Mouse (Mus musculus) heart, adult 2 months (tissue): ENCODE measurements around the gene Dlec1. TPM values are rescaled to one million over a fixed set of nuclear protein-coding genes. Genes with fewer than 3 reads are reported as not detected.

Source experiments
- DNase-seq, 2 experiments: peaks; one replicate each; pipeline ENCODE4 v3.0.0; 2021
- H3K27ac ChIP-seq: fragments of 200-600 bp; 2 replicates; pipeline ENCODE4 v1.8.1; 2022
- H3K27me3 ChIP-seq: fragments of 200-500 bp; 2 replicates; pipeline ENCODE4 v1.6.1; 2012; ENCODE audit warnings: mild to moderate bottlenecking, low read length, inconsistent platforms, mixed read lengths; ENCODE audit not compliant: control insufficient read depth, insufficient read depth
- H3K36me3 ChIP-seq: fragments of 200-500 bp; 2 replicates; pipeline ENCODE4 v1.6.1; 2012; ENCODE audit warnings: low read length, inconsistent platforms; ENCODE audit not compliant: control insufficient read depth, insufficient read depth
- H3K4me1 ChIP-seq: fragments of 200-500 bp; 2 replicates; pipeline ENCODE4 v1.6.1; 2011; ENCODE audit warnings: low read length; ENCODE audit not compliant: control insufficient read depth, insufficient read depth
- H3K4me3 ChIP-seq: fragments of 200-600 bp; 2 replicates; pipeline ENCODE4 v1.8.1; 2022
- H3K79me2 ChIP-seq: fragments of 200-500 bp; replicated peaks from 2 replicates; pipeline ENCODE4 v1.6.1; 2012; ENCODE audit warnings: mild to moderate bottlenecking, inconsistent platforms, low read length, moderate library complexity, mixed read lengths; ENCODE audit not compliant: control insufficient read depth, insufficient read depth
- H3K9ac ChIP-seq: fragments of 200-500 bp; 2 replicates; pipeline ENCODE4 v1.6.1; 2012; ENCODE audit warnings: low read depth, mild to moderate bottlenecking, control low read depth, inconsistent platforms, low read length, mixed read lengths
- CTCF ChIP-seq: fragments of 200-600 bp; IDR thresholded peaks from 2 replicates; pipeline ENCODE4 v1.8.1; 2022; ENCODE audit warnings: antibody characterized with exemption, mild to moderate bottlenecking, moderate library complexity
- EP300 ChIP-seq: fragments of 200-500 bp; IDR thresholded peaks from 2 replicates; pipeline ENCODE4 v1.6.1; 2011; ENCODE audit warnings: low read depth, low read length, control low read depth; ENCODE audit not compliant: insufficient read depth
- POLR2A ChIP-seq: fragments of 200-500 bp; IDR thresholded peaks from 2 replicates; pipeline ENCODE4 v1.6.1; 2011; ENCODE audit warnings: mild to moderate bottlenecking, low read depth, low read length, control low read depth; ENCODE audit not compliant: insufficient read depth
- WGBS: fragments of 180-500 bp; shearing (Covaris S2); methylation state at CpG from one replicate; pipeline ENCODE4 v1.1.7; 2018; 5-methylcytosine and 5-hydroxymethylcytosine counted together
- intact Hi-C: fragments of 180-260 bp; cut with DNase I; formaldehyde crosslinking; loops from one replicate; pipeline ENCODE4 v1.15.1; 2025
- polyA plus RNA-seq: library from polyadenylated mRNA; depleted of rRNA; stranded (reverse); fragments of >200 nt; gene quantifications from 2 replicates; pipeline ENCODE4 v1.2.3, GENCODE M21; 2012
- total RNA-seq, 2 experiments: library from RNA; stranded (reverse); gene quantifications; 2 replicates each; pipeline ENCODE4 v1.2.3; 2021

Gene Dlec1
- total and polyA plus RNA-seq, 3 experiments = 0.13 to 0.82 (median 0.32) TPM

- no peak for DNase-seq
- Histone ChIP-seq H3K9ac (no peak overlapping the region), H3K27me3 (no peaks in the 10 kb centered on the region), H3K79me2 (no peaks in the 10 kb centered on the region), H3K4me1 (peaks cover 3% of the 10 kb centered on the region), H3K4me3 (no peak overlapping the region), H3K27ac (no peak overlapping the region), H3K36me3 (no peaks in the 10 kb centered on the region)
- TF ChIP-seq POLR2A (no peak), EP300 (no peak), CTCF (no peak)
- intact Hi-C loops = no loop called here
- 59% methylated on average over 15 of the region's 15 CpGs for WGBS
Measured at GRCm38 (mm10) chr9:119073184-119073895, 28.9 kb upstream of the Dlec1 start.

GRCm38 (mm10) chr9:119075685-119076084, 26.6 kb upstream of the Dlec1 start:
- Histone ChIP-seq H3K36me3 (no peaks in the 10 kb centered on the region), H3K9ac (no peak overlapping the region), H3K4me3 (no peak overlapping the region), H3K27ac (no peak overlapping the region), H3K27me3 (no peaks in the 10 kb centered on the region), H3K79me2 (no peaks in the 10 kb centered on the region), H3K4me1 (peaks cover 3% of the 10 kb centered on the region)
- TF ChIP-seq CTCF = no peak
- intact Hi-C loops = no loop called here
- 57% methylated on average over 16 of the region's 16 CpGs for WGBS
- no peak for DNase-seq

GRCm38 (mm10) chr9:119080040-119080675, 22.1 kb upstream of the Dlec1 start:
- H3K36me3 ChIP-seq = no peaks in the 10 kb centered on the region

GRCm38 (mm10) chr9:119082039-119082438, 20.2 kb upstream of the Dlec1 start:
- H3K9ac ChIP-seq = no peak overlapping the region
- no peaks in the 10 kb centered on the region for H3K36me3 ChIP-seq
- H3K79me2 ChIP-seq = no peaks in the 10 kb centered on the region
- DNase-seq = no peak
- no peak overlapping the region for H3K4me3 ChIP-seq
- no peak overlapping the region for H3K27ac ChIP-seq
- no peak for TF ChIP-seq POLR2A
- no peak for TF ChIP-seq CTCF
- TF ChIP-seq EP300 = no peak
- no peaks in the 10 kb centered on the region for H3K27me3 ChIP-seq
- H3K4me1 ChIP-seq = peaks cover 13% of the 10 kb centered on the region
- WGBS = 54% methylated on average over 8 of the region's 8 CpGs
- intact Hi-C loops = no loop called here

More at GRCm38 (mm10) chr9:119080040-119080675, 22.1 kb upstream of the Dlec1 start:
- Histone ChIP-seq H3K4me3 (no peak overlapping the region), H3K4me1 (peaks cover 5% of the 10 kb centered on the region), H3K79me2 (no peaks in the 10 kb centered on the region), H3K9ac (no peak overlapping the region), H3K27me3 (no peaks in the 10 kb centered on the region), H3K27ac (no peak overlapping the region)
- no peak for DNase-seq
- 78% methylated on average over 5 of the region's 5 CpGs for WGBS
- TF ChIP-seq CTCF (no peak), POLR2A (no peak), EP300 (no peak)
- intact Hi-C loops = no loop called here

- H3K27me3 ChIP-seq = no peaks in the 10 kb centered on the region
- DNase-seq = no peak
- no peak overlapping the region for H3K4me3 ChIP-seq
- H3K9ac ChIP-seq = no peak overlapping the region
- H3K4me1 ChIP-seq = peaks cover 16% of the 10 kb centered on the region
- no peak overlapping the region for H3K27ac ChIP-seq
- 71% methylated on average over 7 of the region's 7 CpGs for WGBS
- no peaks in the 10 kb centered on the region for H3K36me3 ChIP-seq
- H3K79me2 ChIP-seq = no peaks in the 10 kb centered on the region
- no peak for TF ChIP-seq CTCF
- TF ChIP-seq POLR2A = no peak
- no peak for TF ChIP-seq EP300
- intact Hi-C loops = no loop called here
Measured at GRCm38 (mm10) chr9:119082656-119083430, 19.4 kb upstream of the Dlec1 start.

GRCm38 (mm10) chr9:119083966-119084365, 18.3 kb upstream of the Dlec1 start:
- WGBS = 82% methylated on average over 10 of the region's 10 CpGs
- intact Hi-C loops = no loop called here
- Histone ChIP-seq H3K4me3 (no peak overlapping the region), H3K27ac (no peak overlapping the region), H3K27me3 (no peaks in the 10 kb centered on the region), H3K79me2 (no peaks in the 10 kb centered on the region), H3K9ac (no peak overlapping the region), H3K4me1 (peaks cover 16% of the 10 kb centered on the region), H3K36me3 (no peaks in the 10 kb centered on the region)
- DNase-seq = no peak
- no peak for TF ChIP-seq CTCF
- TF ChIP-seq POLR2A = no peak
- TF ChIP-seq EP300 = no peak
